In the genomic region with DNA sequence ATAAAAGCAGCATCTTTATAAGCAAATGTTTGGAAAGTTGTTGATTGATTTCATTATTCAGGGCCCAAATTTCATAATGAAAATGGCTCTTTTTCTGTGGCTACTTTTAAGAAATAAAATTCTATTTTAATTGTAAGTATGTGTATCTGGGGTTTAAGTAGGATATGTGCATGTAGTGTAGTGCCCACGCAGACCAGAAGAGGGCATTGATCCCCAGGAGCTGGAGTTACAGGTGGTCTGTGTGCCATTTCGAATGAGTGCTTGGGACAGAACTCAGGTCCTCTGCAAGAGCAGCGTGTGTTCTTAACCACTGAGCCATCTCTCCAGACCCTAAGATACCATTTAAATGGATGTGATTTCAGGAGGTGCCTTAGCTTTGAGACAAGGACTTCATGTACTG, we compare ENCODE assay signal across 13 mouse cellular contexts.
DNase-seq lines count a peak whose midpoint lies in the region; ATAC-seq and TF ChIP-seq lines count a peak whose summit lies in the region.
"Had no signal": no experiment of that assay in that cellular context is flagged by ENCODE, and none has a peak within 500 bp of the region (broad histone marks: within the 10 kb centered on the region; RNA-seq: fewer than 3 reads in every experiment).

No protein-coding gene starts in this region.

- no peak overlapping the region for H3K4me3 ChIP-seq in heart, embryonic 12.5 days
- no peak overlapping the region for H3K4me3 ChIP-seq in liver, postnatal 0 days (ENCODE audit: low read depth, low read length)
- H3K4me3 ChIP-seq in liver, embryonic 12.5 days, result no peak overlapping the region
- no peak overlapping the region for H3K4me3 ChIP-seq in midbrain, embryonic 13.5 days (replicated peaks)
- H3K4me3 ChIP-seq: megakaryocyte, embryonic 14.5 days; stomach, embryonic 15.5 days had no signal

- H3K4me1 ChIP-seq in heart, embryonic 12.5 days (replicated peaks), result 0 out of 2 replicates have a peak, but pooled peaks cover 5% of the 10 kb centered on the region
- H3K4me1 ChIP-seq in liver, postnatal 0 days (ENCODE audit: insufficient read depth), result no peaks in the 10 kb centered on the region
- H3K4me1 ChIP-seq in liver, embryonic 12.5 days, result no peaks in the 10 kb centered on the region
- H3K4me1 ChIP-seq in midbrain, embryonic 13.5 days (replicated peaks), result 0 out of 2 replicates have a peak, but pooled peaks cover 5% of the 10 kb centered on the region
- H3K4me1 ChIP-seq: megakaryocyte, embryonic 14.5 days; stomach, embryonic 15.5 days had no signal

- H3K9ac ChIP-seq in heart, embryonic 12.5 days, result no peak overlapping the region
- H3K9ac ChIP-seq in liver, postnatal 0 days (replicated peaks), result no peak overlapping the region
- H3K9ac ChIP-seq in liver, embryonic 12.5 days, result no peak overlapping the region
- no peak overlapping the region for H3K9ac ChIP-seq in midbrain, embryonic 13.5 days (replicated peaks)
- H3K9ac ChIP-seq: stomach, embryonic 15.5 days had no signal

- peak; percentile 37 for DNase-seq in heart, adult 11 months
- DNase-seq in liver, postnatal 0 days, result no peak
- DNase-seq in ZHBTc4 (ENCODE audit: low read depth, low spot score), result peak; percentile 52
- DNase-seq in thymus, postnatal 36 days, result peak; percentile 16 to 23
- DNase-seq in frontal cortex, adult 2 months (ENCODE audit: extremely low spot score in 1 of 2, low spot score in 1 of 2), result no peak
- DNase-seq: adrenal gland, postnatal 14 days; heart, postnatal 10 days; kidney, postnatal 4 days had no signal

- 81% methylated on average over 3 of the region's 3 CpGs for WGBS in heart, embryonic 12.5 days
- WGBS in liver, postnatal 0 days (ENCODE audit: insufficient replicate concordance), result 74% methylated on average over 3 of the region's 3 CpGs
- WGBS in liver, embryonic 12.5 days (ENCODE audit: insufficient replicate concordance), result 63% methylated on average over 3 of the region's 3 CpGs
- 91% methylated on average over 3 of the region's 3 CpGs for WGBS in midbrain, embryonic 13.5 days

- no peak for TF ChIP-seq EP300 in liver, postnatal 0 days (IDR thresholded peaks at IDR 0.05; ENCODE audit: low read depth)

- no peaks in the 10 kb centered on the region for H3K27me3 ChIP-seq in heart, embryonic 12.5 days (replicated peaks)
- no peaks in the 10 kb centered on the region for H3K27me3 ChIP-seq in liver, postnatal 0 days (ENCODE audit: insufficient read depth, low read length)
- no peaks in the 10 kb centered on the region for H3K27me3 ChIP-seq in liver, embryonic 12.5 days (replicated peaks)
- no peaks in the 10 kb centered on the region for H3K27me3 ChIP-seq in midbrain, embryonic 13.5 days
- H3K27me3 ChIP-seq: stomach, embryonic 15.5 days had no signal

- H3K4me2 ChIP-seq in heart, embryonic 12.5 days, result no peak overlapping the region
- H3K4me2 ChIP-seq in liver, postnatal 0 days (ENCODE audit: low read depth, low read length), result no peak overlapping the region
- no peak overlapping the region for H3K4me2 ChIP-seq in liver, embryonic 12.5 days
- no peak overlapping the region for H3K4me2 ChIP-seq in midbrain, embryonic 13.5 days (replicated peaks)
- H3K4me2 ChIP-seq: stomach, embryonic 15.5 days had no signal

- peak; percentile 31 for TF ChIP-seq CTCF in liver, postnatal 0 days (IDR thresholded peaks at IDR 0.05; ENCODE audit: low read depth)

- no peak for ATAC-seq in heart, embryonic 12.5 days (ENCODE audit: insufficient number of reproducible peaks, low FRiP score)
- ATAC-seq in liver, postnatal 0 days, result no peak
- ATAC-seq in liver, embryonic 12.5 days, result no peak
- no peak for ATAC-seq in midbrain, embryonic 13.5 days

- no peak overlapping the region for H3K27ac ChIP-seq in heart, embryonic 12.5 days (ENCODE audit: poor library complexity, severe bottlenecking)
- no peak overlapping the region for H3K27ac ChIP-seq in liver, postnatal 0 days (ENCODE audit: low read depth)
- no peak overlapping the region for H3K27ac ChIP-seq in liver, embryonic 12.5 days
- no peak overlapping the region for H3K27ac ChIP-seq in midbrain, embryonic 13.5 days
- H3K27ac ChIP-seq: stomach, embryonic 15.5 days had no signal

- no peaks in the 10 kb centered on the region for H3K36me3 ChIP-seq in heart, embryonic 12.5 days
- H3K36me3 ChIP-seq in liver, postnatal 0 days (replicated peaks; ENCODE audit: insufficient read depth, low read length), result no peaks in the 10 kb centered on the region
- H3K36me3 ChIP-seq in liver, embryonic 12.5 days, result no peaks in the 10 kb centered on the region
- no peaks in the 10 kb centered on the region for H3K36me3 ChIP-seq in midbrain, embryonic 13.5 days
- H3K36me3 ChIP-seq: stomach, embryonic 15.5 days had no signal

- H3K9me3 ChIP-seq in heart, embryonic 12.5 days (replicated peaks), result no peaks in the 10 kb centered on the region
- H3K9me3 ChIP-seq in liver, postnatal 0 days (ENCODE audit: low read length), result no peaks in the 10 kb centered on the region
- no peaks in the 10 kb centered on the region for H3K9me3 ChIP-seq in liver, embryonic 12.5 days (replicated peaks)
- H3K9me3 ChIP-seq in midbrain, embryonic 13.5 days, result no peaks in the 10 kb centered on the region
- H3K9me3 ChIP-seq: megakaryocyte, embryonic 14.5 days; stomach, embryonic 15.5 days had no signal

Comparison
In these comparisons a context has a peak if more than half of its experiments do, and no peak if none do; other contexts are left out.
1. DNase-seq: peak in heart, adult 11 months (single experiment), ZHBTc4 (single experiment) and thymus, postnatal 36 days (2 of 2); none in liver, postnatal 0 days (single experiment) and frontal cortex, adult 2 months (0 of 2).